Mouse (Mus musculus) embryonic fibroblast, embryonic 13.5 days (primary cell): Measurements from ENCODE around the gene Apol7a. TPM values are rescaled to one million over a fixed set of nuclear protein-coding genes. Genes with fewer than 3 reads are reported as not detected.

Source experiments
- H3K27ac ChIP-seq: 2 replicates; pipeline ENCODE4 v1.5.1; 2012; ENCODE audit warnings: low read length, control low read depth, inconsistent platforms; ENCODE audit not compliant: insufficient read depth
- H3K4me1 ChIP-seq: 2 replicates; pipeline ENCODE4 v1.6.1; 2011; ENCODE audit warnings: low read length; ENCODE audit not compliant: control insufficient read depth, insufficient read depth
- H3K4me3 ChIP-seq: 2 replicates; pipeline ENCODE4 v1.5.1; 2011; ENCODE audit warnings: mild to moderate bottlenecking, control low read depth, low read length; ENCODE audit not compliant: insufficient read depth
- CTCF ChIP-seq: IDR thresholded peaks from 2 replicates; pipeline ENCODE4 v1.5.1; 2011; ENCODE audit warnings: mild to moderate bottlenecking, control low read depth, low read length, moderate library complexity, borderline replicate concordance; ENCODE audit not compliant: insufficient read depth
- POLR2A ChIP-seq: IDR thresholded peaks from 2 replicates; pipeline ENCODE4 v1.6.1; 2011; ENCODE audit warnings: low read depth, mild to moderate bottlenecking, control low read depth, low read length, moderate library complexity
- polyA plus RNA-seq: library from polyadenylated mRNA; stranded (reverse); fragments of >200 nt; gene quantifications from 2 replicates; pipeline ENCODE4 v1.2.4, GENCODE M21; 2011; ENCODE audit warnings: low read depth; ENCODE audit not compliant: missing spikeins, insufficient read length

Gene Apol7a
- polyA plus RNA-seq, 1 experiment, result 0.76 TPM

DNA sequence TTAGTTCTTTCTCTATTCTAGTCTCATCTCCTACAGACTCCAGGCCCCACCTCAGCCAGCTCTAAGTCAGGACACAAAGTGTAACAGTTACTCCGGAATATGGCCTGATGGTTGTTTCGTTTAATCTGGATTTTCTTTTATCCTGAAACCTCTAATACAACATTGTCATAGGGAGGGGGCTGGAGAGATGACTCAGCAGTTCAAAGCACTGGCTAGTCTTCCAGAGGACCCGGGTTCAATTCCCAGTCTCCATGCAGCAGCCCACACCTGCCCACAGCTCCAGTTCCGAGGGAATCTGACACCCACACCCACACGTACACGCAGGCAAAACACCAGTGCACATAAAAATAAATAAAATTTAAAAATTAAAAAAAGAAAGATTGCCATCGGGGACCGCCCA lies 39.0 kb downstream of the Apol7a start:
- no peak for TF ChIP-seq POLR2A
- no peak for TF ChIP-seq CTCF
- peaks cover 14% of the 10 kb centered on the region for H3K4me1 ChIP-seq
- no peak overlapping the region for H3K4me3 ChIP-seq
- no peak overlapping the region for H3K27ac ChIP-seq

DNA sequence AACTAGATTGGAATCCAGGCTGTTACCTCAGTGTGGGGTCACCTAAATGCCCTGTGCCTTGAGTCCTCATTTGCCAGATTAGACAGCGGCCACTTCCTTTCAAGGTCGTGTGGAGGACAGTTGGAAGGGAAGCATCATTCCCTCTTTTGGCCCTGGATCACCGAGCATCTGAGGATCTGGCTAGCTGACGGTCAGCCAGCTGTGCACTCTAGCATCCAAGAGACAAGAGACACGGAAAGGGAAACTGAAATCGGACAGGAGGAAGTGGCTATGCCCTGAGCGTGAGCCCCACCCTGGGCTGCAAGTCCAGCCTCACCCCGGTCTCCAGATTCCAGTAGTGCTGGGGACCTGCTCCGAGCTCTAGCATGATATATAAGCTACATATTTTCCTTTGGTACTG lies 39.4 kb downstream of the Apol7a start:
- Histone ChIP-seq H3K4me3 (no peak overlapping the region), H3K4me1 (peaks cover 14% of the 10 kb centered on the region), H3K27ac (peak overlapping the region; percentile 41; the same call in 1 of the 2 replicates)
- no peak for TF ChIP-seq POLR2A
- no peak for TF ChIP-seq CTCF

DNA sequence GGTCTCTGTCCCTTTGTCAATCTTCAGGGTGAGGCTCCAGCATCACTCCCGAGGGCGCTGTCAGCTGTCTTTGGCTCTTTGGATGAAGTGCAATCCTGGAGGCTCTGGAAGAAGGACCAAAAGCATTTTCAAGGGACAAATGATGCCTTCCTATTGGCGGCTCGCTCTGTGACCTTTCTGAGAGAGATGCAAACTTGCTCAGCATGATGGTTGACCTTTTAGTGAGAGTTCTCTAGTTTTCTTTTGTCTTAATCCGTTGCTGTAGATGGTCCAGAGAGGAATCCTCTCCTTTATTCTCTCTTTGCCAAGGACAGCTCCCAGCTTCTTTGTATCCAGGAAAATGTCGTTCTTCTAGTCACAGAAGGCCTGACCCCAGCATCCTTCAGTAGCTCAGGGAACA lies 39.8 kb downstream of the Apol7a start:
- Histone ChIP-seq H3K27ac (peak overlapping the region; percentile 41; the same call in 1 of the 2 replicates), H3K4me1 (peaks cover 14% of the 10 kb centered on the region), H3K4me3 (no peak overlapping the region)
- TF ChIP-seq POLR2A (no peak), CTCF (no peak)

DNA sequence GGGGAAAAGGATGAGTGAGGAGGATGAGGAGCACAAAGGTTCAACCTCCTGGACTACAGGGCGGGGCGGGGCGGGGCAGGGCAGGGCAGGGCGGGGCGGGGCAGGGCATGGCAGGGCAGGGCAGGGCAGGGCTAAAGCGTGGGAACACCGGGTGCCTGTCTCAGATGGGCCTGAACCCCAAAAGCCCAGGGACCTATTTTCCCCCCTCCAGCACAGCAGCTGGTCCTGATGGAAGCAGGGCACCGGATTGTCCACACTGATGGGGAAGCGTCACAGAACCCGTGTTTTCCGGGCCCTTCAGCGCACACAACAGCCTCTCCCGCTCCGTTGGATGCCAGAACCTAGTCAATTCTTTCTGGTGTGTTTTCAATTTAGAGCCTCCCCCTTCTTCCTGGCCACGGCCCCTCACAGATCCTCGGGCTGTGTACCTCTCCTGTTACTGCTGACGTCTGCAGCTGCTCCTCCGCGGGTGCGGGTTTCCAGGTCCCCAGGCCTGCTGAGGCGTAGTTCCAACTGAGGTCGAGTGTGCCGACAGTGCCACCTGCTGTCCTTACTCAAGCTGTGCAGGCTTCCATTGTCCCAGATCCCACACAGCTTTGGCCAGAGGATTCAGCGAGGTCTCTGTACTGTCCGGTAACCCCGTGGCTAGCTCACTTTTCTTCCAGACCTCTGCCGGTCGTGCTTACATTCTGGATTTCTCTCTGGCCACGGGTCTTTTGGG lies 40.4 kb downstream of the Apol7a start:
- peak overlapping the region; percentile 41; the same call in 1 of the 2 replicates for H3K27ac ChIP-seq
- peaks cover 14% of the 10 kb centered on the region for H3K4me1 ChIP-seq
- H3K4me3 ChIP-seq, result no peak overlapping the region
- TF ChIP-seq POLR2A (peak; percentile 55; the same call in 1 of the 2 replicates), CTCF (peak; percentile 98)

DNA sequence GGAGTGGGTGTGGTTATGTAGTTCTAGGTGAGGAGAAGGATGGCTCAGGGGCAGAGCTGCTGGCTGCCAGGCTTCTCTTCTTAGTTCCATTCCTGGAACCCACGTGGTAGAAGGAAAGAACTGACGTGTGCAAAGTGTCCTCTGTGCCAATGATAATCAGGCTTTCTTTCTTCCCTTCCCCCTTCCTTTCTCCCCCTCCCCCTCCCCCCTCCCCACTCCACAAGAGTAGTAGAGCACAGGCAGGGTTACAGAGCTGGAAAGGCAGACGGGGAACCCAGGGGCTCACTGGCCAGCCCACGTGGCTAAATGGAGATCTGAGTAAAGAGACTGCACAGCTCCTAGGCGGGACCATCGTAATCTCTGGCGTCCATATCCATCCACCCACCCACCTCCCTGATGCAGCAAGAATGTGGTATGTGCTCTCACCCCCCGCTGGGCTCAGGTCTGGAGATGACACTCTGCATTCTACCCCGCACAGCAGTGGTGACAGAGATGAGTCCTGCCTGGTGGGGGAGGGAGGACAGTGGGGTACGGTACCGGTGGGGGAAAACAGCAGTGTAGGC lies 42.6 kb downstream of the Apol7a start:
- Histone ChIP-seq H3K27ac (0 out of 2 replicates have a peak overlapping the region, but pooled peaks have one; percentile 28), H3K4me1 (peaks cover 14% of the 10 kb centered on the region), H3K4me3 (no peak overlapping the region)
- no peak for TF ChIP-seq CTCF
- no peak for TF ChIP-seq POLR2A

DNA sequence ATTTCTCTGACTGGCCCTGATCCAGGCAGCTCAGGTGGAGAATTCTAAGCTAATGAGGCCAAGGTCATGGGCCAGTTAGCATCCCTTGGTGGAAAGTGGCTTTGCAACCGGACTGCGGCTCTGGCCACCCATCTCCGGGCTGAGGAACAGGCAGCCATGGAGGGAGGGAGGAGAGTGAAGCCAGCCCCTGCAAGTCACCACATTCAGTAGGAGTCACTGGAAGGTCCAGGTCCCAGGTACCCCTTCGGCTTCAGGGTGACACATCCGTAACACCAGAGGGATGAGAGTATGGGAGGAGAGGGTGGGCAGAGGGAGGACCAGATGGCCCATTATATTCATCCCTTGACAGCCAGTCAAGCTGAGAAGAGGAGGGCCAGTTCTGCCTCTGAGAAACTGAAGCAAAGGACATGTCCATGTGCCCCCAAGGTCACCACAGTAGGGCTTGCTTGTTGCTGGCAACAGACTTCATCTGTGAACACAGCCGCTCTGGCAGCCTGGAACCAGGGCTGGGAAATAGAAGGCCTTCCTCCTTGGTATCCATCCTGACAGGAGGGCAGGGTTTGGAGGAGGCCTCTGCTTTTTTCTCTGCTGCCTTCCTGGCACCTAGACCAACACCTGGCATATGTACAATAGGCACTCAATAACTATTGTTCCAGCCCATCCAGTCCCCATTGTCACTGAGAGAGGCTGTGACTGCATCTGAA lies 43.9 kb downstream of the Apol7a start:
- Histone ChIP-seq H3K27ac (no peak overlapping the region), H3K4me1 (peaks cover 14% of the 10 kb centered on the region), H3K4me3 (no peak overlapping the region)
- TF ChIP-seq POLR2A (no peak), CTCF (no peak)

DNA sequence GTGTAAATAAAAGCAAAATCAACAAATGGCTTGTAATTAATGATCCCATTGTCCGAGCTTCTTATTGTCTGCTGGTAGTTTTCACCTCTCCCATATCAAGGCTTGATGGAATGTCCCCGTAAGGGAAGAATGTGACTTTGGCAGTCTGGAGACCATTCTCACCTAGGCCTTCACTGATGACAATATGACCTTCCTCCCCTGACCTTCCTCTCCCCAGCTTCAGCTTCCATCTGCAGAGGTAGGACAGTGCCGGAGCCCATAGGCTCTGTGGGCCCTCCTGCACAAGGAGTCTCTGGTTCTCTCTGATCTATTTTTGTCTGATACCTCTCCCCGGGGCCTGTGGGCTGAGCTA lies 44.4 kb downstream of the Apol7a start:
- TF ChIP-seq CTCF (no peak), POLR2A (no peak)
- H3K27ac ChIP-seq, result no peak overlapping the region
- H3K4me3 ChIP-seq, result no peak overlapping the region
- peaks cover 13% of the 10 kb centered on the region for H3K4me1 ChIP-seq

DNA sequence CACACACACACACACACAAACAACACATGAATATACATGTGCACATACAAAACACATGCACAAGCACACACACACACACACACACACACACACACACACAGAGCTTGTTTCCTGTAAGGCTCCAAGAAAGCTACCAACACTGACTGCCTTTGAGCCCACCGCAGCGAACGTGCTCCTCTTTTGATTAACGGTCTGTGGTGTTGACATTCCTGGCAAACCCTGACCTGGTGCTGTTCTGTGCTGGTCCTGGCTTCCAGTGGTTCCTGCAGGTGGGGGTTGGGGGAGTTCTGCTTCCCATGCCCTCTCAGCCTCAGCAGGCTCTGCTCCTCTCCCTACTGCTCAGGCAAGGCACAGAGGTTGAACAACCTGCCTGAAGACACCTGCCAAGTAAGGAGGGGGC lies 45.1 kb downstream of the Apol7a start:
- no peak overlapping the region for H3K4me3 ChIP-seq
- TF ChIP-seq CTCF (no peak), POLR2A (no peak)
- peaks cover 8% of the 10 kb centered on the region; the same call in 1 of the 2 replicates for H3K4me1 ChIP-seq
- H3K27ac ChIP-seq, result no peak overlapping the region

DNA sequence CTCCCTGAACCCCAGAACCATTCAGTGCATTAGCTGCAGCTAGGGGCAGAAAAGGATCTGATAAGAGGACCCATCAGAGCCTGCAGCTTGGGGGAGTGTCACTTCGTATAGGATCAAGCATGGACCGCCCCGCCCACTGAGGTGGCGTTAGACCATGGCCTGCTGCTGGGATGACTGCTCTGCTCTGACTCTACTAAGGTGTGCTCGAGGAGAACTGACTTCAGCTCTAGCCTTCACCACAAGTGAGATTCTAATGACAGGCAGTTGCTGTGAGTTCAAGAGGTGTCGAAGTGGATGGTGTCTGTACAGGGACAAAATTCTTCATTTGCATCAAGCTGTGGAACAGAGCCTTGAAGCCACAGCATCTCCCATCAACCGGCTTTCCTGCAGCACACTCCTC lies 46.0 kb downstream of the Apol7a start:
- H3K4me3 ChIP-seq, result no peak overlapping the region
- H3K27ac ChIP-seq, result no peak overlapping the region
- peaks cover 8% of the 10 kb centered on the region; the same call in 1 of the 2 replicates for H3K4me1 ChIP-seq
- TF ChIP-seq CTCF (no peak), POLR2A (no peak)

DNA sequence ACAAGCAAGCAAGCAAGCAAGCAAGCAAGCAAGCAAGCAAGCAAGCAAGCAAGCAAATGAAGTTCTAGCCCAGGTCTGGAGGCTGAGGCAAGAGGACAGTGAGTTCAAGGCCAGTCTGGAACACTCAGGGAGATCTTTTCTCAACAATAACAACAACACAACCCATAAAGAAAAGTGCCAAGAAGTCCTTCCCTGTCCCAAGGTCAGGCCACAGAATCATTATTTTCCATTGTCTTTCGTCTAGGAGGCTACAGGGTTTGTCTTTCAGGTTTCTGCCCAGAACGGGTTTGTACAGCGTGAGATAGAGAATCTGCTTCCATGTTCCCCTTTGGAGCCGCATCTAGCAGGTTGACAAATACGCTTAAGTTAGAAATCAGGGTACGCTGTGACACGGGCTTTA lies 48.8 kb downstream of the Apol7a start:
- Histone ChIP-seq H3K4me1 (no peaks in the 10 kb centered on the region), H3K4me3 (no peak overlapping the region), H3K27ac (no peak overlapping the region)
- TF ChIP-seq POLR2A, result no peak
- no peak for TF ChIP-seq CTCF
